ENCODE assay signal across 8 mouse cellular contexts in the genomic region with DNA sequence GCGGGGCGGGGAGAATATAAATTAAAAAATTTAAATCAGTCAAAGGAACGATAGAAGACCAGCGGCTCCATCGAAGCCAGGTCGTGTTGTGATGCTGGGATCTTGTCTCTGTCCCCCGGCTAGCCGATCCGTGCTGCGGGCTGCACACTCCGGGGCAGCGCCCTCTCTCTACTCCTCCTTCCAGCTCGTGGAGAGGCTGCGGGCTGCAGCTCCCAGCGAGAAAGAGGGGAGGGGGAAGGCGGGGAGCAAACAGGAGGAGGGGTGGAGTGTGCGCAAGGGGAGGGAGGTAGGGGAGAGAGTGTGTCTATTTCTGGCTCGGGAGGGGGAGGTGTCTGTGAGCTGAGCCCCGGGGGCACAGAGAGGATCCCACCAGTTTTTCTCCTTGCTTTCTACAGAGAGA. TPM values are rescaled to one million over a fixed set of nuclear protein-coding genes. Genes with fewer than 3 reads are reported as not detected.
DNase-seq lines count a peak whose midpoint lies in the region; ATAC-seq lines count a peak whose summit lies in the region.

No protein-coding gene starts in this region.

- peak; percentile 77 for ATAC-seq in intestine, embryonic 15.5 days
- ATAC-seq in limb, embryonic 15.5 days (ENCODE audit: insufficient number of reproducible peaks, low FRiP score, low TSS enrichment, low read depth) = peak; percentile 42; the same call in 1 of the 2 replicates

- H3K4me2 ChIP-seq in intestine, embryonic 15.5 days (replicated peaks) = peak overlapping the region; percentile 96
- peak overlapping the region; percentile 76 for H3K4me2 ChIP-seq in limb, embryonic 15.5 days

- peak overlapping the region; percentile 79; the same call in 1 of the 2 replicates for H3K27ac ChIP-seq in intestine, embryonic 15.5 days
- H3K27ac ChIP-seq in limb, embryonic 15.5 days = peak overlapping the region; percentile 51

- H3K9ac ChIP-seq in intestine, embryonic 15.5 days = peak overlapping the region; percentile 64; the same call in 1 of the 2 replicates
- H3K9ac ChIP-seq in limb, embryonic 15.5 days = peak overlapping the region; percentile 33

- peak; percentile 76 to 77 for DNase-seq in cerebellum, postnatal 14 days
- no peak for DNase-seq in cerebellum, adult 9-10 months
- peak; percentile 24 to 38 for DNase-seq in cerebellum, postnatal 36 days
- peak; percentile 50 for DNase-seq in gastrocnemius, postnatal 14 days
- DNase-seq in neural tube, embryonic 10.5 days (ENCODE audit: extremely low spot score, low spot score) = peak; percentile 68
- DNase-seq in natural killer cell, adult 2 months (ENCODE audit: low spot score in 2 of 2) = no peak

- H3K4me1 ChIP-seq in intestine, embryonic 15.5 days (replicated peaks) = peaks cover 36% of the 10 kb centered on the region
- peaks cover 43% of the 10 kb centered on the region for H3K4me1 ChIP-seq in limb, embryonic 15.5 days

- peak overlapping the region; percentile 62 for H3K4me3 ChIP-seq in intestine, embryonic 15.5 days (replicated peaks)
- H3K4me3 ChIP-seq in limb, embryonic 15.5 days = peak overlapping the region; percentile 52

- no peaks in the 10 kb centered on the region for H3K9me3 ChIP-seq in intestine, embryonic 15.5 days
- H3K9me3 ChIP-seq in limb, embryonic 15.5 days = no peaks in the 10 kb centered on the region

- 2% methylated on average over 19 of the region's 19 CpGs for WGBS in intestine, embryonic 15.5 days
- WGBS in limb, embryonic 15.5 days = under 1% methylated on average over 19 of the region's 19 CpGs

- H3K36me3 ChIP-seq in intestine, embryonic 15.5 days = no peaks in the 10 kb centered on the region
- H3K36me3 ChIP-seq in limb, embryonic 15.5 days = no peaks in the 10 kb centered on the region

- intact Hi-C loops in gastrocnemius, postnatal 14 days (cut with DNase I; ENCODE audit: low total_unique reads) = no loop called here

- H3K27me3 ChIP-seq in intestine, embryonic 15.5 days (replicated peaks) = peaks cover 7% of the 10 kb centered on the region
- no peaks in the 10 kb centered on the region for H3K27me3 ChIP-seq in limb, embryonic 15.5 days

RNA-seq across cellular contexts. Expression of a gene that starts 21.5 kb away (rescaled TPM):
- total RNA-seq in gastrocnemius, postnatal 14 days (2021) = 10 to 100 TPM; 13.6 to 15.6 TPM
- polyA plus RNA-seq in intestine, embryonic 15.5 days (2015; fragmentation: Nextera tagmentation; extraction: Ambion mirVana) = 11.5 and 12.5 TPM in 2 replicates
- 10.4 and 10.6 TPM in 2 replicates for polyA plus RNA-seq in limb, embryonic 15.5 days (2015; fragmentation: Nextera tagmentation; extraction: Ambion mirVana)

Comparison
In these comparisons a context has a peak if more than half of its experiments do, and no peak if none do; other contexts are left out.
1. DNase-seq: peak in cerebellum, postnatal 14 days (2 of 2), cerebellum, postnatal 36 days (2 of 2), gastrocnemius, postnatal 14 days (single experiment) and neural tube, embryonic 10.5 days (single experiment); none in cerebellum, adult 9-10 months (single experiment) and natural killer cell, adult 2 months (0 of 2).